Mouse (Mus musculus) embryonic facial prominence, embryonic 13.5 days (tissue): ENCODE data around the gene Sema3a. TPM values are rescaled to one million over a fixed set of nuclear protein-coding genes. Genes with fewer than 3 reads are reported as not detected.
"Not testable (repeated sequence)": the region's sequence is repeated elsewhere in the genome, so short reads cannot be mapped to it uniquely, and the experiment has no call there.

ENCODE experiments used
- ATAC-seq: fragments of 200-750 bp; cut with Nextera tagmentation; 2 replicates; pipeline ENCODE4 v1.8.0; 2017; ENCODE audit warnings: low read depth; ENCODE audit not compliant: insufficient number of reproducible peaks, insufficient read depth, low FRiP score, low TSS enrichment
- H3K27ac ChIP-seq: fragments of 300-500 bp; sonication (generic); 2 replicates; pipeline ENCODE4 v1.5.1; 2015; ENCODE audit warnings: moderate library complexity, mild to moderate bottlenecking, inconsistent platforms
- H3K27me3 ChIP-seq: fragments of 300-500 bp; sonication (generic); 2 replicates; pipeline ENCODE4 v1.6.1; 2015; ENCODE audit warnings: mild to moderate bottlenecking, inconsistent platforms
- H3K36me3 ChIP-seq: fragments of 300-500 bp; sonication (generic); 2 replicates; pipeline ENCODE4 v1.6.1; 2015; ENCODE audit warnings: mild to moderate bottlenecking, inconsistent platforms
- H3K4me1 ChIP-seq: fragments of 300-500 bp; sonication (generic); 2 replicates; pipeline ENCODE4 v1.6.1; 2015; ENCODE audit warnings: inconsistent platforms
- H3K4me2 ChIP-seq: fragments of 300-500 bp; sonication (generic); 2 replicates; pipeline ENCODE4 v1.6.1; 2015; ENCODE audit warnings: moderate library complexity, mild to moderate bottlenecking, inconsistent platforms
- H3K4me3 ChIP-seq: fragments of 300-500 bp; sonication (generic); 2 replicates; pipeline ENCODE4 v1.5.1; 2015; ENCODE audit warnings: mild to moderate bottlenecking, inconsistent platforms
- H3K9ac ChIP-seq: fragments of 300-500 bp; sonication (generic); 2 replicates; pipeline ENCODE4 v1.6.1; 2015; ENCODE audit warnings: mild to moderate bottlenecking, inconsistent platforms
- H3K9me3 ChIP-seq: fragments of 300-500 bp; sonication (generic); 2 replicates; pipeline ENCODE4 v1.6.1; 2016; ENCODE audit warnings: inconsistent platforms
- WGBS: fragments of 180-500 bp; shearing (Covaris S2); methylation state at CpG from one replicate; pipeline ENCODE4 v1.1.7; 2015; ENCODE audit warnings: mixed read lengths; 5-methylcytosine and 5-hydroxymethylcytosine counted together
- polyA plus RNA-seq: library from polyadenylated mRNA; unstranded; fragments of >200 nt; fragmentation: Nextera tagmentation; extraction: Ambion mirVana; gene quantifications from 2 replicates; pipeline ENCODE4 v1.2.1, GENCODE M21; 2015

Gene Sema3a
- polyA plus RNA-seq, 1 experiment from 2014 or later = 61.9 TPM

DNA sequence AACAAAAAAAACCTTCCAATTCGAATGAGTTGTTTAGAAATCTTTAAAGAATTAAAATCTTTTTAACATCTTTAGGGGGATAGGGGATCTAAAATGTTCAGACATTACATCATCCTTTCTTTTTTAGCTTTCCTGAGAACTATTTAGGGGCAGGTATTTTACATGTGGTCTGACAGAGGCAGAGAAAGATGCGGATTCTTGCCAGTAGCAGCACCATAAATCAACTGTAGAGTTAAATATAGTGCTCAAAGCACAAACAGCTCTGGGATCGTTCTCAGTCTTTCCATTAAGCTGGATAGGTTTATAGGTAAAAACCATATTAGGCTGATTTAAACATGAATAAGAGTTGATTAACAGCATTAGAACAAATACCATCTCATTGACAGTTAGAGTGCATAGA, 307.4 kb downstream of the Sema3a start:
- Histone ChIP-seq H3K4me3 (no peak overlapping the region), H3K36me3 (no peaks in the 10 kb centered on the region), H3K27ac (no peak overlapping the region), H3K9me3 (no peaks in the 10 kb centered on the region), H3K27me3 (no peaks in the 10 kb centered on the region), H3K4me2 (no peak overlapping the region), H3K4me1 (no peaks in the 10 kb centered on the region), H3K9ac (no peak overlapping the region)
- ATAC-seq = no peak
- WGBS = 78% methylated on average over 3 of the region's 3 CpGs

- H3K4me2 ChIP-seq = no peak overlapping the region
- H3K9ac ChIP-seq = no peak overlapping the region
- 64% methylated on average over 2 of the region's 2 CpGs for WGBS
- H3K9me3 ChIP-seq = no peaks in the 10 kb centered on the region
- H3K4me1 ChIP-seq = no peaks in the 10 kb centered on the region
- no peaks in the 10 kb centered on the region for H3K36me3 ChIP-seq
- H3K4me3 ChIP-seq = no peak overlapping the region
- H3K27ac ChIP-seq = no peak overlapping the region
- no peaks in the 10 kb centered on the region for H3K27me3 ChIP-seq
- no peak for ATAC-seq
These were observed 308.1 kb downstream of the Sema3a start for GRCm38 (mm10) chr5:13433303-13433702.

GRCm38 (mm10) chr5:13441112-13441511, 315.9 kb downstream of the Sema3a start:
- no peak overlapping the region for H3K9ac ChIP-seq
- no peak overlapping the region for H3K4me3 ChIP-seq
- H3K27me3 ChIP-seq = no peaks in the 10 kb centered on the region
- H3K36me3 ChIP-seq = no peaks in the 10 kb centered on the region
- ATAC-seq = no peak
- H3K4me1 ChIP-seq = peaks cover 3% of the 10 kb centered on the region; the same call in 1 of the 2 replicates
- no peak overlapping the region for H3K27ac ChIP-seq
- H3K4me2 ChIP-seq = no peak overlapping the region
- no peaks in the 10 kb centered on the region for H3K9me3 ChIP-seq

GRCm38 (mm10) chr5:13460182-13461001, 335.2 kb downstream of the Sema3a start:
- 0 out of 2 replicates have a peak, but pooled peaks cover 5% of the 10 kb centered on the region for H3K36me3 ChIP-seq
- 0 out of 2 replicates have a peak, but pooled peaks cover 6% of the 10 kb centered on the region for H3K4me1 ChIP-seq
- H3K4me2 ChIP-seq = no peak overlapping the region
- no peaks in the 10 kb centered on the region for H3K9me3 ChIP-seq
- no peak for ATAC-seq
- 57% methylated on average over 1 of the region's 1 CpGs for WGBS
- H3K27me3 ChIP-seq = no peaks in the 10 kb centered on the region
- H3K27ac ChIP-seq = no peak overlapping the region
- H3K4me3 ChIP-seq = no peak overlapping the region
- H3K9ac ChIP-seq = no peak overlapping the region

DNA sequence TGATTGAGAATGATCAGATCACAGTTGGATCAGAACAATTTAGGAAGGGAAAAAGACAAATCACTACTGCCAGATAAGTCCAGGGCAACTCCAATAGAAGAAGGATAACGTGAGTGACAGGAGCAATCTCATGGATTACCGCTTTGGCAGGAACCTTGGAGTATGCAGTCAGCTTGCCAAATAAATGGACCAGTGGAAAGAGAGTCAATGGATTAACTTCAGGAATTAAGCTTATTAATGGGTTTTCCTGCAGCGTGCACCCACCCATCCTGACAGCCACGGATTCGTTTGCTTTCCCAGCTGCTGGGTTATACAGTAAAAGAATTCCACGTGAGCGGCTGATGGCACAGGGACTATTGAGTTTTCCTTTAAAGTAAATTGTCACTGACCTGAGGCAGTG, 343.6 kb downstream of the Sema3a start:
- Histone ChIP-seq H3K4me2 (no peak overlapping the region), H3K27ac (no peak overlapping the region), H3K4me3 (no peak overlapping the region), H3K4me1 (peaks cover 19% of the 10 kb centered on the region), H3K9ac (no peak overlapping the region), H3K36me3 (peaks cover 3% of the 10 kb centered on the region; the same call in 1 of the 2 replicates), H3K27me3 (no peaks in the 10 kb centered on the region), H3K9me3 (no peaks in the 10 kb centered on the region)
- no peak for ATAC-seq
- WGBS = 45% methylated on average over 7 of the region's 7 CpGs

GRCm38 (mm10) chr5:13469401-13469800, 344.2 kb downstream of the Sema3a start:
- WGBS = 49% methylated on average over 5 of the region's 5 CpGs
- Histone ChIP-seq H3K27ac (0 out of 2 replicates have a peak overlapping the region, but pooled peaks have one; percentile 40), H3K9ac (no peak overlapping the region), H3K27me3 (no peaks in the 10 kb centered on the region), H3K4me1 (peaks cover 19% of the 10 kb centered on the region), H3K4me2 (no peak overlapping the region), H3K9me3 (no peaks in the 10 kb centered on the region), H3K36me3 (peaks cover 3% of the 10 kb centered on the region; the same call in 1 of the 2 replicates), H3K4me3 (no peak overlapping the region)
- ATAC-seq = no peak

DNA sequence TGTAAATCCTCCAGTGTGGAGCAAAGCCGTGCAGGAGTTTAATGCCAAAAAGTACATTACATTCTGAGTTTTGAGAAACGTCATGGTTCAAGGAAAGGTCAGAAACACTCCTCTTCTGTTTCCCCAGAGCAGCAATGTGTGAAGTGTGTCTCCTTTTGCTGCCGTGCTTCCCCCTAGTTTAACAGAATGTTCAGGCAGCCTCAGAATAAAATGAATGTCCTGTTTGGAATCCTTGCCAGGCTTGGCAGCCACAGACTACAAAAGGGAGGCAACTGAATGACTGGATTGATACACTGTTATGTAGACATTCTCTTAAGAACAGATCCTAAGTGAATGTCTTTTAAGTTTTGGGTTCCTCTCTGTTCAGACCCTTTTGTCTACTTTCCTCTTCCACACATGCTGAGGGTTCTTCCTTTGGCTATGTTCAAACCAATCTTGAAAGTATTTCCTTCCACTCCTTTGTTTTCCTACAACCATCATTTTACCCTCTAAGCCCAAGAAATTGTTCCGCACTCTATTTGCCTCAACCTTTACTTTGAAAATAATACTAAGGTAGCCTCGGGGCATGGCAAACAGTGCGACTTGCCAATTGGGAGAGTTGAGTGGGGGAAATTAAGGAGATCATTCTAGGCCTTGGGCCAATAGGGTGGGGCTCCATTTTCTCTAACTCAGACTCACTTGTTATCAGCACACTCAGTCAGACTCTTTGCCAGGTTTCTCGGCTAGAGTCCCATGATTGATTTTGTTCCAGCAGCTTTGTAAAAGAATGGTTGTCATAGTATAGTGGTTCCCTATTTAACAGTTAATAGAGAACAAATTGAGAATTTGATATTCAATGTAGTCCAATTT, 345.1 kb downstream of the Sema3a start:
- Histone ChIP-seq H3K4me2 (no peak overlapping the region), H3K4me1 (peaks cover 19% of the 10 kb centered on the region), H3K36me3 (peaks cover 3% of the 10 kb centered on the region; the same call in 1 of the 2 replicates), H3K9ac (no peak overlapping the region), H3K4me3 (no peak overlapping the region), H3K27ac (peak overlapping the region; percentile 40), H3K9me3 (no peaks in the 10 kb centered on the region), H3K27me3 (no peaks in the 10 kb centered on the region)
- ATAC-seq = peak; percentile 56; the same call in 1 of the 2 replicates
- WGBS = 26% methylated on average over 7 of the region's 7 CpGs

DNA sequence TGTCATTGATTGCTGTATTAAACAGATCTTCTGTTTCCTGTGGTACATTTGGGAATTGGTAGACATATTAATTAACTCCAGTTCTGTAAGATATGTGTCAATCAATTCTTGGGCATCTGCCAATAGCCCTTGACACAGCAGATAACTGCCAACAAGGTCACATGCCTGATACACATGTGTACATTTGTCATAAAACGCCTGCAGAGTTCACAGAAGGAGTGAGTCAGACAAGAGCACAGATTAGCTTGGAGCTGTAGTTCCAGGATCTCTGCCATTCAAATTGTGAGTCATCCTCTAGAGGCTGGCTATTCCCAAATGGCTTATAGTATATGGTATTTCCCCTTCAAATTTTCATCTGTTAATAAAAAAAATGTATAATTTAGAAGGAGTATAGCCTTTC, 352.4 kb downstream of the Sema3a start:
- Histone ChIP-seq H3K27ac (no peak overlapping the region), H3K4me1 (peaks cover 5% of the 10 kb centered on the region; the same call in 1 of the 2 replicates), H3K27me3 (no peaks in the 10 kb centered on the region), H3K9ac (no peak overlapping the region), H3K36me3 (peaks cover 3% of the 10 kb centered on the region; the same call in 1 of the 2 replicates), H3K9me3 (no peaks in the 10 kb centered on the region), H3K4me2 (no peak overlapping the region), H3K4me3 (no peak overlapping the region)
- no peak for ATAC-seq
- 51% methylated on average over 1 of the region's 1 CpGs for WGBS

- Histone ChIP-seq H3K9ac (no peak overlapping the region), H3K4me1 (no peaks in the 10 kb centered on the region), H3K4me2 (no peak overlapping the region), H3K27ac (no peak overlapping the region), H3K36me3 (no peaks in the 10 kb centered on the region), H3K27me3 (no peaks in the 10 kb centered on the region), H3K4me3 (no peak overlapping the region), H3K9me3 (no peaks in the 10 kb centered on the region)
- WGBS = 40% methylated on average over 2 of the region's 2 CpGs
- no peak for ATAC-seq
These were observed 363.5 kb downstream of the Sema3a start for GRCm38 (mm10) chr5:13488671-13489070.

DNA sequence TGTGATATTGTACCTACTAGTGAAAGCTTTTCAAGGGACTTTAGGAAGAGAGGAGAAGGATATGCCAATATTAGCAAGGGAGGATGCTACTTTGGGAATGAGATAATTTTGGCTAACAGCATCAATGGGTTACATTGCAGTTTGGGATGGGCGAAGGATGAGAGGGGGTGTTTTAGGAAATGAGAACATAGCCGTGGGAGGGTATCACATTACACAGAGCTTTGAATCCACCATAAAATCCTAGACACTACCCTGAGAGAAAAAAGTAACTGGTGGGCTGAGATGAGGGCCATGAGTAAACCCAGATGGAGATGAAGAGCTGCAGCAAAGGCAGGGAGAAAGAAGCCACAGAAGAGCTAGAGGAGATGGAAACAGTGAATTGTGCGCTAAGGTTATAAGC, 370.8 kb downstream of the Sema3a start:
- H3K4me2 ChIP-seq, H3K4me1 ChIP-seq, ATAC-seq, H3K4me3 ChIP-seq, H3K9me3 ChIP-seq, H3K27me3 ChIP-seq, H3K27ac ChIP-seq, H3K9ac ChIP-seq, H3K36me3 ChIP-seq: not testable (repeated sequence)
- 51% methylated on average over 3 of the region's 3 CpGs for WGBS

DNA sequence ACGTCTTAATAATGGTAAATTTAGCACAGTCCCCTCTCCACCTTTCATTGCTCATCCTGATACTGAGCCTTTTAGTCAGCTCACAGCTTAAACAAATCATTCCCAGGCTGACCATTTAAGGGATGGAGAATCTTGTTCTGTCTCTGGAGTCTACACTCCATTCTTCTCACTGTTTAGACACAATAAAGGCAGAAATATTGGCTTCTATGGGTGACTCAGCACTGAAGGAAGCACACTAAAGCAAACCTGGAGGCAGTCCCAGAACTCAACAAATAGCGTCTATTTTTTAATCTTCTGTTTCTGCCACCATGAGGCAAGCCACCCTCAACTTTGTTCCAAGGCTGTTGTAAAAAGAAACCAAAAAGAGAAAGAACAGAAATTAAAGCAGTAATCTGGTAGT, 374.6 kb downstream of the Sema3a start:
- no peak overlapping the region for H3K4me2 ChIP-seq
- no peak overlapping the region for H3K4me3 ChIP-seq
- H3K4me1 ChIP-seq = no peaks in the 10 kb centered on the region
- no peak overlapping the region for H3K27ac ChIP-seq
- no peaks in the 10 kb centered on the region for H3K36me3 ChIP-seq
- H3K9ac ChIP-seq = no peak overlapping the region
- 82% methylated on average over 2 of the region's 2 CpGs for WGBS
- ATAC-seq = no peak
- H3K9me3 ChIP-seq = no peaks in the 10 kb centered on the region
- H3K27me3 ChIP-seq = no peaks in the 10 kb centered on the region
